Mouse (Mus musculus) liver, embryonic 14.5 days (tissue): Measurements from ENCODE around the gene Sgk1. TPM values are rescaled to one million over a fixed set of nuclear protein-coding genes. Genes with fewer than 3 reads are reported as not detected.

Experiments
- ATAC-seq: fragments of 200-750 bp; cut with Nextera tagmentation; 2 replicates; pipeline ENCODE4 v1.8.0; 2017; ENCODE audit warnings: moderate number of reproducible peaks, mild to moderate bottlenecking, moderate library complexity; ENCODE audit not compliant: insufficient read depth
- DNase-seq, 3 experiments: peaks; one replicate each; pipeline ENCODE4 v3.0.0-alpha.2; 2012 to 2013; ENCODE audit warnings: low read depth in 3 of 3, low spot score in 3 of 3
- H3K27ac ChIP-seq: fragments of 300-500 bp; sonication (generic); 2 replicates; pipeline ENCODE4 v1.5.1; 2014; ENCODE audit warnings: moderate library complexity, mild to moderate bottlenecking, control low read depth, inconsistent platforms
- H3K27me3 ChIP-seq: fragments of 300-500 bp; sonication (generic); 2 replicates; pipeline ENCODE4 v1.6.1; 2014; ENCODE audit warnings: mild to moderate bottlenecking, low read length, moderate library complexity; ENCODE audit not compliant: control insufficient read depth, insufficient read depth
- H3K36me3 ChIP-seq: fragments of 300-500 bp; sonication (generic); replicated peaks from 2 replicates; pipeline ENCODE4 v1.6.1; 2014; ENCODE audit warnings: low read depth; ENCODE audit not compliant: control insufficient read depth, insufficient read depth
- H3K4me1 ChIP-seq, 2 experiments: fragments of 200-500 bp in 1 of 2; fragments of 300-500 bp in 1 of 2; sonication (generic) in 1 of 2; replicated peaks; 2 replicates each; pipeline ENCODE4 v1.6.1; 2012 to 2014; ENCODE audit warnings: antibody characterized with exemption in 1 of 2, inconsistent platforms in 1 of 2, low read length in 1 of 2; ENCODE audit not compliant: control insufficient read depth in 2 of 2, insufficient read depth in 2 of 2
- H3K4me2 ChIP-seq: fragments of 300-500 bp; sonication (generic); 2 replicates; pipeline ENCODE4 v1.6.1; 2014; ENCODE audit warnings: low read depth, mild to moderate bottlenecking, control low read depth, moderate library complexity
- H3K4me3 ChIP-seq, 2 experiments: fragments of 200-500 bp in 1 of 2; fragments of 300-500 bp in 1 of 2; sonication (generic) in 1 of 2; 2 replicates each; pipeline ENCODE4 v1.5.1; 2012 to 2014; ENCODE audit warnings: low read depth in 2 of 2, low read length in 2 of 2, mild to moderate bottlenecking in 2 of 2, control low read depth in 1 of 2, inconsistent platforms in 1 of 2, moderate library complexity in 1 of 2; ENCODE audit not compliant: insufficient read depth in 1 of 2
- H3K9ac ChIP-seq: fragments of 300-500 bp; sonication (generic); replicated peaks from 2 replicates; pipeline ENCODE4 v1.6.1; 2014; ENCODE audit warnings: mild to moderate bottlenecking, control low read depth, moderate library complexity
- H3K9me3 ChIP-seq: fragments of 300-500 bp; sonication (generic); 2 replicates; pipeline ENCODE4 v1.6.1; 2016; ENCODE audit warnings: low read length, mixed read lengths; ENCODE audit not compliant: control insufficient read depth
- CTCF ChIP-seq: IDR thresholded peaks from 2 replicates; pipeline ENCODE4 v1.5.1; 2016; ENCODE audit warnings: antibody characterized with exemption, low read depth, control low read depth
- EP300 ChIP-seq: IDR thresholded peaks from 2 replicates; pipeline ENCODE4 v1.6.1; 2016; ENCODE audit warnings: antibody characterized with exemption, low read depth
- WGBS: fragments of 180-500 bp; shearing (Covaris S2); extraction: QIAGEN DNeasy Blood & Tissue Kit; methylation state at CpG from one replicate; pipeline ENCODE4 v1.1.7; 2014; ENCODE audit not compliant: insufficient replicate concordance; 5-methylcytosine and 5-hydroxymethylcytosine counted together
- polyA plus RNA-seq, 2 experiments: library from polyadenylated mRNA; depleted of rRNA in 1 of 2; stranded (reverse) in 1 of 2; unstranded in 1 of 2; fragments of >200 nt; fragmentation: Nextera tagmentation in 1 of 2; extraction: Ambion mirVana in 1 of 2; gene quantifications; 2 replicates each; pipeline versions ENCODE4 v1.2.1 to v1.2.3; 2012 to 2014

Gene Sgk1
- polyA plus RNA-seq, 2 experiments: 5.3 to 10.3 TPM

DNA sequence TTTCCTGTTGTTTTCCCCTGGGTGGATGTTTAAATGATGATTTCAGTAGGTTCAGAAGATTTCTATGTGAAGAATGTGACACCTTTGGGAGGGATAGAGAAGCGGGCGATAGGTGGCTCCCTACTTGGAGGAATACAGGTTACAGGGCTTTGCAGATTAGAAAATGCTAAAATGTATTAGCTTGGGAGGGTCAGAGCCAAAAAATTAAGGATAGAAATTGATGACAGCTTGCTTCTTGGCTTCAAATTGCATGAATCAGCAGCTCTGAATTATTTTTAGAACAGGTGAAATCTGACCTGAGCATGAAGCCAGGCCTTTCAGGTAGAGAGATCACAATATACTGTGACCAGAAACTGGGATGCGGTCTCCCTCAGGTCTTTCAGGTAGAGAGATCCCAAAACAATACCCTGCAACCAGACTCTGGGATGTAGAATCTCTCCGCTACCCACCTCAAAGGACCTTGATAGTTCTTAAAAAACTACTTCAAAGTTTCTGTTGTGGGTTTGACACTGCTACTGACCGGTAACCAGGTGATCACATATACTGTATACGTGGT, 61.2 kb downstream of the Sgk1 start:
- Histone ChIP-seq H3K27ac (no peak overlapping the region), H3K4me1 (peaks cover 0 to 2% of the 10 kb centered on the region in 2 experiments; a peak in 1 of 4 replicates), H3K4me2 (no peak overlapping the region), H3K36me3 (no peaks in the 10 kb centered on the region), H3K27me3 (no peaks in the 10 kb centered on the region), H3K4me3 (no peak overlapping the region), H3K9me3 (no peaks in the 10 kb centered on the region), H3K9ac (no peak overlapping the region)
- ATAC-seq: no peak
- TF ChIP-seq CTCF (no peak), EP300 (no peak)
- DNase-seq: no peak
- WGBS: 73% methylated on average over 6 of the region's 6 CpGs

GRCm38 (mm10) chr10:21945195-21945594, 63.2 kb downstream of the Sgk1 start:
- DNase-seq (no peak), ATAC-seq (no peak)
- Histone ChIP-seq H3K4me2 (no peak overlapping the region), H3K27ac (no peak overlapping the region), H3K27me3 (no peaks in the 10 kb centered on the region), H3K4me1 (peaks cover 0 to 2% of the 10 kb centered on the region in 2 experiments; a peak in 1 of 4 replicates), H3K9me3 (no peaks in the 10 kb centered on the region), H3K36me3 (no peaks in the 10 kb centered on the region), H3K4me3 (no peak overlapping the region), H3K9ac (no peak overlapping the region)
- 32% methylated on average over 1 of the region's 1 CpGs for WGBS
- TF ChIP-seq CTCF (no peak), EP300 (no peak)

DNA sequence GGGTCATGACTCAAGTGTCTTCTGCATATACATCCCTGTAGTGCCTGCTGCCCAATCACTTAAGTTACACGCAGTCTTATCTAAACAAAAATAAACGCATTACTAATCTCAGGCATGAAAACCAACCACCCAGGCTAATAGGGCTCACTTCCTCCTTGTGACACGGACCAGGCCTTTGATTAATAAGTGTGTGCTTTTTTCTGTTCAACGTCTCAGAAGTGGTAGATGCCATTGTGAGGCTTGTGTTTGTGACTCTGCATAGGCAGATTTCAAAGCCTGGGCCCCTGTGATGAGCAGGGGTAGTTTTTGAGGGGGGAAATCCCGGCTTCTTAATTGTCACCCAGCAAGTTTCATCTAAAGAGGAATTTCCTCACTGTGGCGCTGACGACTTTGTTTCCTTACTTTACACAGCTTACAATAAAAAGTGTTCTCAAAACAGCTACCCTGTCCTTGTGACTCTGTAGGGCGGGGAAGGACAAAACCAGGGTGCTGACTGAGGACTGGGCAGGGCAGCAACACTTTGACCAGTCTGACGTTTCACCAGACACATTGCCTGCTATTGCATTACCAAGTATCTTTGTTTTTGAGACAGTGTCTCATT, 64.9 kb downstream of the Sgk1 start:
- H3K27me3 ChIP-seq: no peaks in the 10 kb centered on the region
- DNase-seq (no peak), ATAC-seq (no peak)
- H3K9ac ChIP-seq: no peak overlapping the region
- TF ChIP-seq EP300 (no peak), CTCF (no peak)
- no peak overlapping the region for H3K4me2 ChIP-seq
- H3K27ac ChIP-seq: no peak overlapping the region
- no peaks in the 10 kb centered on the region for H3K36me3 ChIP-seq
- H3K4me1 ChIP-seq: peaks cover 0 to 2% of the 10 kb centered on the region in 2 experiments; a peak in 1 of 4 replicates
- H3K4me3 ChIP-seq: no peak overlapping the region
- 30% methylated on average over 9 of the region's 9 CpGs for WGBS
- no peaks in the 10 kb centered on the region for H3K9me3 ChIP-seq

DNA sequence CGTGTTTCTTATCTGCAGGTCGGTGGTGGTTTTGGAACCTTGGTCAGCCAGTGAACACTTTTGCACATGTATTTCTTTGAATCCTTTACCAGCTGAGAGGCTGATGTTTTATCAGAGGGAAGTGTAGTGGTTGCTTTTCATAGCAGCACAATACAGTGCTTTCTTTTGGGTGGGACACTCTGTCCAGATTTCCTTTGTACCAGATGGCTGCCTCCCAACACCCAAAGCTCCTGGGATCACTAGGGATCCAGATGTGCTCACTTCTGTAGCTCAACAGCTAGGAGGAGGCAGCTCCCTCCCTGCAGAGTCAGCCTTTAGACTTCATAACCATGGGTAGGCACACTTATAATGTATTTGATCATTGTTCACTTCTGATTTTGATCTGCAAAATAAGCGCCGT, 70.5 kb downstream of the Sgk1 start:
- ATAC-seq: no peak
- DNase-seq: no peak
- WGBS: 52% methylated on average over 4 of the region's 4 CpGs

GRCm38 (mm10) chr10:21961111-21961510, 79.1 kb downstream of the Sgk1 start:
- H3K27ac ChIP-seq: no peak overlapping the region
- no peak for TF ChIP-seq CTCF
- ATAC-seq: no peak
- H3K9me3 ChIP-seq: no peaks in the 10 kb centered on the region
- WGBS: 46% methylated on average over 2 of the region's 2 CpGs
- H3K9ac ChIP-seq: no peak overlapping the region
- H3K36me3 ChIP-seq: no peaks in the 10 kb centered on the region
- no peak overlapping the region for H3K4me2 ChIP-seq
- DNase-seq: no peak
- H3K4me1 ChIP-seq: no peaks in the 10 kb centered on the region
- no peaks in the 10 kb centered on the region for H3K27me3 ChIP-seq
- H3K4me3 ChIP-seq: no peak overlapping the region

More for the DNA sequence above, 70.5 kb downstream of the Sgk1 start:
- no peak overlapping the region for H3K4me2 ChIP-seq
- no peaks in the 10 kb centered on the region for H3K36me3 ChIP-seq
- no peaks in the 10 kb centered on the region for H3K4me1 ChIP-seq
- H3K9me3 ChIP-seq: no peaks in the 10 kb centered on the region
- no peak overlapping the region for H3K27ac ChIP-seq
- no peak overlapping the region for H3K9ac ChIP-seq
- TF ChIP-seq CTCF (no peak), EP300 (no peak)
- no peak overlapping the region for H3K4me3 ChIP-seq
- no peaks in the 10 kb centered on the region for H3K27me3 ChIP-seq
